Mouse (Mus musculus): ENCODE data around the gene Shisa7. TPM values are rescaled to one million over a fixed set of nuclear protein-coding genes. Genes with fewer than 3 reads are reported as not detected.
"Not testable (repeated sequence)": the region's sequence is repeated elsewhere in the genome, so short reads cannot be mapped to it uniquely, and the experiment has no call there.

Shisa7 gene
- total and polyA plus RNA-seq, 2 experiments, result under 0.01 to 0.12 TPM

DNA sequence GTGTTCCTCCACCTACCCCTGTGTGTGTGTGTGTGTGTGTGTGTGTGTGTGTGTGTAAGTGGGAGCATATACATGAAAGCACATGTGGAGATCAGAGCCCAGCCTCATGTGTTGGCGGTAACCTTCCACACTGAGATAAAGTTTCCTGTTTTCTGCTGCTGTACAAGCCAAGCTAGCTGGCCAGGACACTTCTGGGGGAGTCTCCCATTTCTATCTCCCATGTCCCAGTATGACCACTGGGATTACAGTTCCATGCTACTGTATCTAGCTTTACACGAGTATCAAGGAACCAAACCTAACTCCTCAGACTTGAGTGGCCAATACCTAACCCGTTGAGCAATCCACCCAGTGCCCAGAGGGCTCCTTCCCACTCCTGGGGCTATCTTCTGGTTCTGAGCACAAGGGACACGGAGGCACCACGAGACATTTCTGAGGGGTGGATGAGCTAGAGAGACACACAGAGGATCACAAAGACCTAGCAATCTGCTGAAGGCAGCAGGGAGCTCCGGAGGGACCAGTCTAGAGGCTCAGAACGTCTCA, 19.1 kb upstream of the Shisa7 start:
- no peak for DNase-seq (ENCODE audit: extremely low read depth, low read depth, low spot score)
- Histone ChIP-seq H3K36me3 (ENCODE audit: control insufficient read depth, insufficient read depth, low read length) (no peaks in the 10 kb centered on the region), H3K4me1 (ENCODE audit: control insufficient read depth, insufficient read depth, low read length) (peaks cover 21% of the 10 kb centered on the region), H3K79me2 (ENCODE audit: control insufficient read depth, insufficient read depth, low read length) (no peaks in the 10 kb centered on the region), H3K27me3 (ENCODE audit: control insufficient read depth, insufficient read depth, low read length) (no peaks in the 10 kb centered on the region), H3K27ac (replicated peaks; ENCODE audit: insufficient read depth, low read depth, low read length) (peak overlapping the region; percentile 89), H3K4me3 (ENCODE audit: insufficient read depth, low read depth, low read length) (no peak overlapping the region), H3K9ac (ENCODE audit: low read depth, low read length) (peak overlapping the region; percentile 22; the same call in 1 of the 2 replicates)
- 69% methylated on average over 7 of the region's 7 CpGs for WGBS
- TF ChIP-seq CTCF (IDR thresholded peaks at IDR 0.05; ENCODE audit: low read depth, low read length), result no peak
- TF ChIP-seq POLR2A (IDR thresholded peaks at IDR 0.05; ENCODE audit: extremely low read depth, insufficient read depth, low read length), result no peak

DNA sequence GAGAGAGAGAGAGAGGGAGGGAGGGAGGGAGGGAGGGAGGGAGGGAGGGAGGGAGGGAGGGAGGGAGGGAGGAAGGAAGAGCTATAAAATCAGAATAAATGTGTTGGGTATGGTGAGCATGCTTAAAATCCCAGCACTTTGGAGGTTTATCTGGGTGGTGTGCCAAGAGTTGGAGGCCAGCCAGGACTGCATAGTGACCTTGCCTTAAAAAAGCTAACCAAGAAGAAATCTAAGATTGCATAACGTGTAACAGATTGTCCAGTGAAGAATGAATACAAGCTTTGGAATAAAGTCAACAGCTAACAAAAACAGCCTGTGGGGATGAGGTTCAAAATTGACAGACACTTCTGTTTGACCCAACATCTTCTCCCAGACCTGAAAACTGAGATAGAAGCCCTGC, 18.5 kb upstream of the Shisa7 start:
- H3K79me2 ChIP-seq (ENCODE audit: control insufficient read depth, insufficient read depth, low read length), result no peaks in the 10 kb centered on the region
- H3K36me3 ChIP-seq (ENCODE audit: control insufficient read depth, insufficient read depth, low read length), result no peaks in the 10 kb centered on the region
- DNase-seq (ENCODE audit: extremely low read depth, low read depth, low spot score), result peak; percentile 94
- peaks cover 21% of the 10 kb centered on the region for H3K4me1 ChIP-seq (ENCODE audit: control insufficient read depth, insufficient read depth, low read length)
- H3K27ac ChIP-seq (replicated peaks; ENCODE audit: insufficient read depth, low read depth, low read length), result peak overlapping the region; percentile 89
- TF ChIP-seq POLR2A (IDR thresholded peaks at IDR 0.05; ENCODE audit: extremely low read depth, insufficient read depth, low read length), result no peak
- TF ChIP-seq CTCF (IDR thresholded peaks at IDR 0.05; ENCODE audit: low read depth, low read length), result no peak
- H3K27me3 ChIP-seq (ENCODE audit: control insufficient read depth, insufficient read depth, low read length), result no peaks in the 10 kb centered on the region
- peak overlapping the region; percentile 22; the same call in 1 of the 2 replicates for H3K9ac ChIP-seq (ENCODE audit: low read depth, low read length)
- no peak overlapping the region for H3K4me3 ChIP-seq (ENCODE audit: insufficient read depth, low read depth, low read length)
- WGBS, result 0% methylated on average over 1 of the region's 1 CpGs

DNA sequence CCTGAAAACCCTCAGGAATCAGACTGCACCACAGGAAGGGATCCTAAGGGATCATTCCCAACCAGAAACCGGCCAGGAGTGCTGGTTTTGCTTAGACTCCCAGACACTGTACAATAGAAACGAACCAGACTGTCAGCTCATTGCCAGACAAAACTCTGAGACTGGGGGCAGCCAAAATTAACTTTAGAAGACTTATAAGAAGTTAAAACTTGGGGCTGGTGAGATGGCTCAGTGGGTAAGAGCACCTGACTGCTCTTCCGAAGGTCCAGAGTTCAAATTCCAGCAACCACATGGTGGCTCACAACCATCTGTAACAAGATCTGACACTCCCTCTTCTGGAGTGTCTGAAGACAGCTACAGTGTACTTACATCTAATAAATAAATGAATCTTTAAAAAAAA, 16.4 kb upstream of the Shisa7 start:
- not testable (repeated sequence) for DNase-seq (ENCODE audit: extremely low read depth, low read depth, low spot score)
- 64% methylated on average over 3 of the region's 3 CpGs for WGBS
- peak overlapping the region; percentile 45; the same call in 1 of the 2 replicates for H3K27ac ChIP-seq (replicated peaks; ENCODE audit: insufficient read depth, low read depth, low read length)

DNA sequence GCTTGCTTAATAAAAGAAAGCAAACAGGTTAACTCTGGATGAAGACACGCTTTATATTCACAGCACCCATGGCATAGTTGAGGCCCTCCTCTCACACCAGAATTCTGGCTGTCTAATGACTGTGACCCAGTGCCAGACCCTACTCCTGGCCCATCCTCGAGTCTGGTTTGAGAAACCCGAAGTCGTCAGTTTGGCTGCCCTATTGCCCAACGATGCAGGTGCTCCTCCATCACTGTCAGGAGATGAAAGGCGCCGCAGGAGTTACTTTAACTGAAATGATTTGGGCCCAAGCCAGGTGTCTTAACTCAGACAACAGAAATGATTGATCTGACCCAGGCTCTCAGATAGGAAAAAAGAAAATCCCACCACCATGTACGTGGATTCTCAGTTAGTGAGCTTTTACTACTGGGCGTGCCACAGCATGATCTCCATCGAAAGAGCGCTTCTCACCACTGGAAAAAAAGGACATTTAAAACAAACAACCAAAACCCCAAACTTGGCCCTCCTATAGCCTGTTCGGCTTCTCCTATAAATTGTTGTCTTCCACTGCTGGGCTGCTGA, 15.0 kb upstream of the Shisa7 start:
- no peaks in the 10 kb centered on the region for H3K36me3 ChIP-seq (ENCODE audit: control insufficient read depth, insufficient read depth, low read length)
- WGBS, result 43% methylated on average over 12 of the region's 12 CpGs
- no peak overlapping the region for H3K4me3 ChIP-seq (ENCODE audit: insufficient read depth, low read depth, low read length)
- no peak overlapping the region; the same call in 1 of the 2 replicates for H3K9ac ChIP-seq (ENCODE audit: low read depth, low read length)
- no peaks in the 10 kb centered on the region for H3K79me2 ChIP-seq (ENCODE audit: control insufficient read depth, insufficient read depth, low read length)
- peak overlapping the region; percentile 63; the same call in 1 of the 2 replicates for H3K27ac ChIP-seq (replicated peaks; ENCODE audit: insufficient read depth, low read depth, low read length)
- peak; percentile 66 for DNase-seq (ENCODE audit: extremely low read depth, low read depth, low spot score)
- TF ChIP-seq CTCF (IDR thresholded peaks at IDR 0.05; ENCODE audit: low read depth, low read length), result no peak
- TF ChIP-seq POLR2A (IDR thresholded peaks at IDR 0.05; ENCODE audit: extremely low read depth, insufficient read depth, low read length), result no peak
- H3K4me1 ChIP-seq (ENCODE audit: control insufficient read depth, insufficient read depth, low read length), result peaks cover 22% of the 10 kb centered on the region
- no peaks in the 10 kb centered on the region for H3K27me3 ChIP-seq (ENCODE audit: control insufficient read depth, insufficient read depth, low read length)

More for the DNA sequence above, 16.4 kb upstream of the Shisa7 start:
- not testable (repeated sequence) for H3K9ac ChIP-seq (ENCODE audit: low read depth, low read length); H3K27me3 ChIP-seq (ENCODE audit: control insufficient read depth, insufficient read depth, low read length); H3K36me3 ChIP-seq (ENCODE audit: control insufficient read depth, insufficient read depth, low read length); H3K4me3 ChIP-seq (ENCODE audit: insufficient read depth, low read depth, low read length); H3K79me2 ChIP-seq (ENCODE audit: control insufficient read depth, insufficient read depth, low read length)
- peaks cover 25% of the 10 kb centered on the region for H3K4me1 ChIP-seq (ENCODE audit: control insufficient read depth, insufficient read depth, low read length)

DNA sequence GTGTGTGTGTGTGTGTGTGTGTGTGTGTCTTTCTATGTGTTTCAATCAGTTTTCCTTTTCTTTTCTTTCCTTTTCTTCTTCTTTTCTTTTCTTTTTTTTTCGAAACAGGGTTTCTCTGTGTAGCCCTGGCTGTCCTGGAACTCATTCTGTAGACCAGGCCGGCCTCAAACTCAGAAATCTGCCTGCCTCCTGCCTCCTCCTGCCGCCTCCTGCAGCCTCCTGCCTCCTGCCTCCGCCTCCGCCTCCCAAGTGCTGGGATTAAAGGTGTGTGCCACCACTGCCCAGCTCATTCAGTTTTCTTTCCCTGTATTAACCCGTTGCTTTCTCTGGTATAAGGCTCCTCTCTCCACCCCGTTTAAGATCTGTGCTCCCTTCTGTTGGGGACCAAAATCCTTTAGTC, 12.8 kb upstream of the Shisa7 start:
- H3K4me1 ChIP-seq (ENCODE audit: control insufficient read depth, insufficient read depth, low read length), result peaks cover 10% of the 10 kb centered on the region
- H3K4me3 ChIP-seq (ENCODE audit: insufficient read depth, low read depth, low read length), result no peak overlapping the region
- TF ChIP-seq CTCF (IDR thresholded peaks at IDR 0.05; ENCODE audit: low read depth, low read length) (no peak), POLR2A (IDR thresholded peaks at IDR 0.05; ENCODE audit: extremely low read depth, insufficient read depth, low read length) (no peak)
- no peaks in the 10 kb centered on the region for H3K79me2 ChIP-seq (ENCODE audit: control insufficient read depth, insufficient read depth, low read length)
- no peak overlapping the region for H3K9ac ChIP-seq (ENCODE audit: low read depth, low read length)
- no peaks in the 10 kb centered on the region for H3K36me3 ChIP-seq (ENCODE audit: control insufficient read depth, insufficient read depth, low read length)
- H3K27ac ChIP-seq (replicated peaks; ENCODE audit: insufficient read depth, low read depth, low read length), result no peak overlapping the region
- 86% methylated on average over 7 of the region's 7 CpGs for WGBS
- H3K27me3 ChIP-seq (ENCODE audit: control insufficient read depth, insufficient read depth, low read length), result no peaks in the 10 kb centered on the region
- no peak for DNase-seq (ENCODE audit: extremely low read depth, low read depth, low spot score)

DNA sequence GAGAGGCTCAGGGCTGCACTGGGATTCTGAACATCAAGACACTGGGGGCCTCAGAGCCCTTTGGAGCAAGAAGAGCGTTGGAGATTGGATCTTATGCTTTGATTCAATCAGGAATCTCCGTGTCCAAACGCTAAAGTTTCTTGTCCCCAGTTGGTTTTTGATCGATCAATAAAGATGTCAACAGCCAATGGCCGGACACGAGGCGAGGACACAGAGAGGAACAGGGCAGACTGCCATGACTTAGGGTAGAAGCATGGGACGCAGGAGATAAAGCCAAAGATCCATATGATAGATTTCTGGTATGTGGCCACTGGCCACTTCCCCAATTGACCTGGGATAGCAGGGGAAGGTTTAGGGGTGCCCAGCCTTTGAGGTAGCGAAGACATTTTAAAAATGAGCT, 12.0 kb upstream of the Shisa7 start:
- H3K4me1 ChIP-seq (ENCODE audit: control insufficient read depth, insufficient read depth, low read length), result peaks cover 10% of the 10 kb centered on the region
- H3K9ac ChIP-seq (ENCODE audit: low read depth, low read length), result no peak overlapping the region
- peak; percentile 71 for DNase-seq (ENCODE audit: extremely low read depth, low read depth, low spot score)
- TF ChIP-seq CTCF (IDR thresholded peaks at IDR 0.05; ENCODE audit: low read depth, low read length), result no peak
- TF ChIP-seq POLR2A (IDR thresholded peaks at IDR 0.05; ENCODE audit: extremely low read depth, insufficient read depth, low read length), result no peak
- H3K79me2 ChIP-seq (ENCODE audit: control insufficient read depth, insufficient read depth, low read length), result no peaks in the 10 kb centered on the region
- H3K27me3 ChIP-seq (ENCODE audit: control insufficient read depth, insufficient read depth, low read length), result no peaks in the 10 kb centered on the region
- H3K4me3 ChIP-seq (ENCODE audit: insufficient read depth, low read depth, low read length), result no peak overlapping the region
- no peak overlapping the region for H3K27ac ChIP-seq (replicated peaks; ENCODE audit: insufficient read depth, low read depth, low read length)
- WGBS, result 25% methylated on average over 9 of the region's 9 CpGs
- H3K36me3 ChIP-seq (ENCODE audit: control insufficient read depth, insufficient read depth, low read length), result no peaks in the 10 kb centered on the region
